Mouse (Mus musculus) liver, embryonic 14.5 days (tissue): ENCODE results near the gene Btbd9. TPM values are rescaled to one million over a fixed set of nuclear protein-coding genes. Genes with fewer than 3 reads are reported as not detected.

Source experiments
- ATAC-seq: fragments of 200-750 bp; cut with Nextera tagmentation; 2 replicates; pipeline ENCODE4 v1.8.0; 2017; ENCODE audit warnings: moderate number of reproducible peaks, mild to moderate bottlenecking, moderate library complexity; ENCODE audit not compliant: insufficient read depth
- DNase-seq, 3 experiments: peaks; one replicate each; pipeline ENCODE4 v3.0.0-alpha.2; 2012 to 2013; ENCODE audit warnings: low read depth in 3 of 3, low spot score in 3 of 3
- H3K27ac ChIP-seq: fragments of 300-500 bp; sonication (generic); 2 replicates; pipeline ENCODE4 v1.5.1; 2014; ENCODE audit warnings: moderate library complexity, mild to moderate bottlenecking, control low read depth, inconsistent platforms
- H3K27me3 ChIP-seq: fragments of 300-500 bp; sonication (generic); 2 replicates; pipeline ENCODE4 v1.6.1; 2014; ENCODE audit warnings: mild to moderate bottlenecking, low read length, moderate library complexity; ENCODE audit not compliant: control insufficient read depth, insufficient read depth
- H3K36me3 ChIP-seq: fragments of 300-500 bp; sonication (generic); replicated peaks from 2 replicates; pipeline ENCODE4 v1.6.1; 2014; ENCODE audit warnings: low read depth; ENCODE audit not compliant: control insufficient read depth, insufficient read depth
- H3K4me1 ChIP-seq, 2 experiments: fragments of 200-500 bp in 1 of 2; fragments of 300-500 bp in 1 of 2; sonication (generic) in 1 of 2; replicated peaks; 2 replicates each; pipeline ENCODE4 v1.6.1; 2012 to 2014; ENCODE audit warnings: antibody characterized with exemption in 1 of 2, inconsistent platforms in 1 of 2, low read length in 1 of 2; ENCODE audit not compliant: control insufficient read depth in 2 of 2, insufficient read depth in 2 of 2
- H3K4me2 ChIP-seq: fragments of 300-500 bp; sonication (generic); 2 replicates; pipeline ENCODE4 v1.6.1; 2014; ENCODE audit warnings: low read depth, mild to moderate bottlenecking, control low read depth, moderate library complexity
- H3K4me3 ChIP-seq, 2 experiments: fragments of 200-500 bp in 1 of 2; fragments of 300-500 bp in 1 of 2; sonication (generic) in 1 of 2; 2 replicates each; pipeline ENCODE4 v1.5.1; 2012 to 2014; ENCODE audit warnings: low read depth in 2 of 2, low read length in 2 of 2, mild to moderate bottlenecking in 2 of 2, control low read depth in 1 of 2, inconsistent platforms in 1 of 2, moderate library complexity in 1 of 2; ENCODE audit not compliant: insufficient read depth in 1 of 2
- H3K9ac ChIP-seq: fragments of 300-500 bp; sonication (generic); replicated peaks from 2 replicates; pipeline ENCODE4 v1.6.1; 2014; ENCODE audit warnings: mild to moderate bottlenecking, control low read depth, moderate library complexity
- H3K9me3 ChIP-seq: fragments of 300-500 bp; sonication (generic); 2 replicates; pipeline ENCODE4 v1.6.1; 2016; ENCODE audit warnings: low read length, mixed read lengths; ENCODE audit not compliant: control insufficient read depth
- CTCF ChIP-seq: IDR thresholded peaks from 2 replicates; pipeline ENCODE4 v1.5.1; 2016; ENCODE audit warnings: antibody characterized with exemption, low read depth, control low read depth
- EP300 ChIP-seq: IDR thresholded peaks from 2 replicates; pipeline ENCODE4 v1.6.1; 2016; ENCODE audit warnings: antibody characterized with exemption, low read depth
- WGBS: fragments of 180-500 bp; shearing (Covaris S2); extraction: QIAGEN DNeasy Blood & Tissue Kit; methylation state at CpG from one replicate; pipeline ENCODE4 v1.1.7; 2014; ENCODE audit not compliant: insufficient replicate concordance; 5-methylcytosine and 5-hydroxymethylcytosine counted together
- polyA plus RNA-seq, 2 experiments: library from polyadenylated mRNA; depleted of rRNA in 1 of 2; stranded (reverse) in 1 of 2; unstranded in 1 of 2; fragments of >200 nt; fragmentation: Nextera tagmentation in 1 of 2; extraction: Ambion mirVana in 1 of 2; gene quantifications; 2 replicates each; pipeline versions ENCODE4 v1.2.1 to v1.2.3; 2012 to 2014

Btbd9 gene
- polyA plus RNA-seq, 2 experiments: 2.7 to 9.6 TPM

GRCm38 (mm10) chr17:30228439-30229215 lies 347.7 kb downstream of the Btbd9 start:
- ATAC-seq: no peak
- no peak overlapping the region for H3K4me2 ChIP-seq
- H3K27me3 ChIP-seq: no peaks in the 10 kb centered on the region
- no peak overlapping the region for H3K4me3 ChIP-seq
- no peaks in the 10 kb centered on the region for H3K4me1 ChIP-seq
- no peak overlapping the region for H3K9ac ChIP-seq
- TF ChIP-seq CTCF: no peak
- TF ChIP-seq EP300: no peak
- DNase-seq: no peak
- H3K9me3 ChIP-seq: no peaks in the 10 kb centered on the region
- H3K27ac ChIP-seq: no peak overlapping the region
- WGBS: 71% methylated on average over 10 of the region's 10 CpGs
- no peaks in the 10 kb centered on the region for H3K36me3 ChIP-seq

GRCm38 (mm10) chr17:30225030-30225740 lies 351.1 kb downstream of the Btbd9 start:
- no peak for ATAC-seq
- no peaks in the 10 kb centered on the region for H3K36me3 ChIP-seq

GRCm38 (mm10) chr17:30222837-30223236 lies 353.5 kb downstream of the Btbd9 start:
- TF ChIP-seq CTCF (no peak), EP300 (no peak)
- Histone ChIP-seq H3K4me2 (no peak overlapping the region), H3K9ac (no peak overlapping the region), H3K4me3 (no peak overlapping the region), H3K9me3 (no peaks in the 10 kb centered on the region), H3K36me3 (no peaks in the 10 kb centered on the region), H3K4me1 (no peaks in the 10 kb centered on the region), H3K27ac (no peak overlapping the region), H3K27me3 (no peaks in the 10 kb centered on the region)
- no peak for ATAC-seq
- WGBS: 80% methylated on average over 12 of the region's 12 CpGs
- no peak for DNase-seq

More at GRCm38 (mm10) chr17:30225030-30225740, 351.1 kb downstream of the Btbd9 start:
- DNase-seq: no peak
- H3K4me2 ChIP-seq: no peak overlapping the region
- WGBS: 61% methylated on average over 5 of the region's 5 CpGs
- TF ChIP-seq EP300 (no peak), CTCF (no peak)
- H3K27ac ChIP-seq: no peak overlapping the region
- H3K4me1 ChIP-seq: no peaks in the 10 kb centered on the region
- H3K4me3 ChIP-seq: no peak overlapping the region
- H3K27me3 ChIP-seq: no peaks in the 10 kb centered on the region
- H3K9ac ChIP-seq: no peak overlapping the region
- no peaks in the 10 kb centered on the region for H3K9me3 ChIP-seq

- TF ChIP-seq CTCF (no peak), EP300 (no peak)
- H3K9me3 ChIP-seq: no peaks in the 10 kb centered on the region
- H3K9ac ChIP-seq: no peak overlapping the region
- WGBS: 78% methylated on average over 11 of the region's 11 CpGs
- no peaks in the 10 kb centered on the region for H3K4me1 ChIP-seq
- H3K36me3 ChIP-seq: no peaks in the 10 kb centered on the region
- no peak overlapping the region for H3K27ac ChIP-seq
- no peak overlapping the region for H3K4me2 ChIP-seq
- no peaks in the 10 kb centered on the region for H3K27me3 ChIP-seq
- no peak overlapping the region for H3K4me3 ChIP-seq
- DNase-seq (no peak), ATAC-seq (no peak)
These were observed 353.9 kb downstream of the Btbd9 start for GRCm38 (mm10) chr17:30222361-30222760.

- H3K36me3 ChIP-seq: no peaks in the 10 kb centered on the region
- WGBS: 77% methylated on average over 14 of the region's 14 CpGs
- H3K4me1 ChIP-seq: no peaks in the 10 kb centered on the region
- no peak for ATAC-seq
- H3K4me3 ChIP-seq: no peak overlapping the region
- H3K9ac ChIP-seq: no peak overlapping the region
- H3K9me3 ChIP-seq: no peaks in the 10 kb centered on the region
- H3K27me3 ChIP-seq: no peaks in the 10 kb centered on the region
- DNase-seq: no peak
- no peak overlapping the region for H3K27ac ChIP-seq
- H3K4me2 ChIP-seq: no peak overlapping the region
- TF ChIP-seq CTCF: no peak
- TF ChIP-seq EP300: no peak
These were observed 354.6 kb downstream of the Btbd9 start for GRCm38 (mm10) chr17:30221677-30222076.
